Mouse (Mus musculus) liver, adult 2 months (tissue): ENCODE results near the gene Zcchc14. TPM values are rescaled to one million over a fixed set of nuclear protein-coding genes. Genes with fewer than 3 reads are reported as not detected.

ENCODE experiments used
- DNase-seq: peaks from one replicate; pipeline ENCODE4 v3.0.0-alpha.2; 2011; ENCODE audit warnings: low read depth, low spot score; ENCODE audit errors: extremely low read depth
- H3K27ac ChIP-seq: fragments of 200-500 bp; replicated peaks from 2 replicates; pipeline ENCODE4 v1.5.1; 2012; ENCODE audit warnings: low read depth, mild to moderate bottlenecking, control low read depth, inconsistent platforms, low read length; ENCODE audit not compliant: insufficient read depth
- H3K27me3 ChIP-seq: fragments of 200-500 bp; 2 replicates; pipeline ENCODE4 v1.6.1; 2012; ENCODE audit warnings: mild to moderate bottlenecking, moderate library complexity, low read length, inconsistent platforms; ENCODE audit not compliant: control insufficient read depth, insufficient read depth
- H3K36me3 ChIP-seq: fragments of 200-500 bp; 2 replicates; pipeline ENCODE4 v1.6.1; 2012; ENCODE audit warnings: low read length, inconsistent platforms; ENCODE audit not compliant: control insufficient read depth, insufficient read depth
- H3K4me1 ChIP-seq: fragments of 200-500 bp; 2 replicates; pipeline ENCODE4 v1.6.1; 2011; ENCODE audit warnings: low read length; ENCODE audit not compliant: control insufficient read depth, insufficient read depth
- H3K4me3 ChIP-seq: fragments of 200-500 bp; 2 replicates; pipeline ENCODE4 v1.5.1; 2011; ENCODE audit warnings: low read depth, mild to moderate bottlenecking, control low read depth, low read length, moderate library complexity; ENCODE audit not compliant: insufficient read depth
- H3K79me2 ChIP-seq: fragments of 200-500 bp; 2 replicates; pipeline ENCODE4 v1.6.1; 2012; ENCODE audit warnings: inconsistent platforms, mild to moderate bottlenecking, low read length, moderate library complexity; ENCODE audit not compliant: control insufficient read depth, insufficient read depth
- H3K9ac ChIP-seq: fragments of 200-500 bp; 2 replicates; pipeline ENCODE4 v1.6.1; 2012; ENCODE audit warnings: low read depth, mild to moderate bottlenecking, control low read depth, inconsistent platforms, low read length
- CTCF ChIP-seq: fragments of 200-500 bp; IDR thresholded peaks from 2 replicates; pipeline ENCODE4 v1.5.1; 2011; ENCODE audit warnings: low read depth, low read length, control low read depth
- POLR2A ChIP-seq: fragments of 200-500 bp; IDR thresholded peaks from 2 replicates; pipeline ENCODE4 v1.6.1; 2011; ENCODE audit warnings: low read length, control low read depth; ENCODE audit not compliant: insufficient read depth; ENCODE audit errors: extremely low read depth
- WGBS: fragments of 180-500 bp; shearing (Covaris S2); methylation state at CpG from one replicate; pipeline ENCODE4 v1.1.7; 2018; 5-methylcytosine and 5-hydroxymethylcytosine counted together
- polyA plus RNA-seq: library from polyadenylated mRNA; depleted of rRNA; stranded (reverse); fragments of >200 nt; gene quantifications from 2 replicates; pipeline ENCODE4 v1.2.3, GENCODE M21; 2012
- total RNA-seq: library from RNA; depleted of rRNA; stranded (reverse); fragments of >200 nt; gene quantifications from 2 replicates; pipeline ENCODE4 v1.2.3, GENCODE M21; 2014

Gene Zcchc14
- total and polyA plus RNA-seq, 2 experiments: 9.2 to 15.6 TPM

GRCm38 (mm10) chr8:121561636-121562345, 90.9 kb downstream of the Zcchc14 start:
- peak overlapping the region; percentile 69 for H3K9ac ChIP-seq
- H3K36me3 ChIP-seq: peaks cover 5% of the 10 kb centered on the region; the same call in 1 of the 2 replicates
- H3K27me3 ChIP-seq: no peaks in the 10 kb centered on the region
- peaks cover 3% of the 10 kb centered on the region; the same call in 1 of the 2 replicates for H3K79me2 ChIP-seq
- TF ChIP-seq POLR2A (0 out of 2 replicates have a peak, but pooled peaks have one; percentile 16), CTCF (peak; percentile 38)
- H3K4me3 ChIP-seq: no peak overlapping the region
- peak; percentile 90 for DNase-seq
- 54% methylated on average over 16 of the region's 16 CpGs for WGBS
- peaks cover 15% of the 10 kb centered on the region for H3K4me1 ChIP-seq
- peak overlapping the region; percentile 98 for H3K27ac ChIP-seq

- 96% methylated on average over 7 of the region's 7 CpGs for WGBS
Observed at GRCm38 (mm10) chr8:121560432-121561100, 92.1 kb downstream of the Zcchc14 start.

GRCm38 (mm10) chr8:121559801-121560200, 92.9 kb downstream of the Zcchc14 start:
- DNase-seq: no peak
- 96% methylated on average over 12 of the region's 12 CpGs for WGBS
- H3K36me3 ChIP-seq: peaks cover 5% of the 10 kb centered on the region; the same call in 1 of the 2 replicates
- H3K79me2 ChIP-seq: peaks cover 3% of the 10 kb centered on the region; the same call in 1 of the 2 replicates
- no peaks in the 10 kb centered on the region for H3K27me3 ChIP-seq
- no peak overlapping the region for H3K4me3 ChIP-seq
- H3K9ac ChIP-seq: no peak overlapping the region
- H3K27ac ChIP-seq: no peak overlapping the region
- peaks cover 15% of the 10 kb centered on the region for H3K4me1 ChIP-seq
- TF ChIP-seq CTCF: no peak
- TF ChIP-seq POLR2A: no peak

More at GRCm38 (mm10) chr8:121560432-121561100, 92.1 kb downstream of the Zcchc14 start:
- no peak for DNase-seq
- Histone ChIP-seq H3K27me3 (no peaks in the 10 kb centered on the region), H3K27ac (no peak overlapping the region), H3K9ac (no peak overlapping the region), H3K79me2 (peaks cover 3% of the 10 kb centered on the region; the same call in 1 of the 2 replicates), H3K4me3 (no peak overlapping the region), H3K36me3 (peaks cover 5% of the 10 kb centered on the region; the same call in 1 of the 2 replicates), H3K4me1 (peaks cover 15% of the 10 kb centered on the region)
- no peak for TF ChIP-seq POLR2A
- TF ChIP-seq CTCF: no peak

- WGBS: 93% methylated on average over 16 of the region's 16 CpGs
- peaks cover 11% of the 10 kb centered on the region for H3K4me1 ChIP-seq
- no peak for DNase-seq
- no peak overlapping the region for H3K4me3 ChIP-seq
- H3K9ac ChIP-seq: no peak overlapping the region
- no peaks in the 10 kb centered on the region for H3K27me3 ChIP-seq
- H3K79me2 ChIP-seq: peaks cover 3% of the 10 kb centered on the region; the same call in 1 of the 2 replicates
- H3K36me3 ChIP-seq: peaks cover 7% of the 10 kb centered on the region; the same call in 1 of the 2 replicates
- TF ChIP-seq CTCF (no peak), POLR2A (no peak)
- H3K27ac ChIP-seq: no peak overlapping the region
Observed at GRCm38 (mm10) chr8:121558538-121558937, 94.2 kb downstream of the Zcchc14 start.

- 94% methylated on average over 11 of the region's 11 CpGs for WGBS
- TF ChIP-seq CTCF (no peak), POLR2A (no peak)
- Histone ChIP-seq H3K27me3 (no peaks in the 10 kb centered on the region), H3K4me1 (peaks cover 11% of the 10 kb centered on the region), H3K27ac (no peak overlapping the region), H3K4me3 (no peak overlapping the region), H3K36me3 (peaks cover 12% of the 10 kb centered on the region), H3K79me2 (peaks cover 3% of the 10 kb centered on the region; the same call in 1 of the 2 replicates), H3K9ac (no peak overlapping the region)
- no peak for DNase-seq
Observed at GRCm38 (mm10) chr8:121557746-121558145, 95.0 kb downstream of the Zcchc14 start.
